Mouse (Mus musculus): ENCODE measurements around the gene Rai1.

- TF ChIP-seq MYOD1 (IDR thresholded peaks at IDR 0.05; ENCODE audit: control insufficient read depth, insufficient read length, low read depth) (no peak), CTCF (IDR thresholded peaks at IDR 0.05; ENCODE audit: control insufficient read depth, insufficient read depth, insufficient read length) (no peak)
Measured at GRCm38 (mm10) chr11:60178005-60178404, 73.2 kb downstream of the Rai1 start.
